Mouse (Mus musculus): Measurements from ENCODE around the gene Pltp. TPM values are rescaled to one million over a fixed set of nuclear protein-coding genes. Genes with fewer than 3 reads are reported as not detected.

Gene Pltp
- polyA plus RNA-seq (2012): 0.16 and 0.51 TPM in 2 replicates

DNA sequence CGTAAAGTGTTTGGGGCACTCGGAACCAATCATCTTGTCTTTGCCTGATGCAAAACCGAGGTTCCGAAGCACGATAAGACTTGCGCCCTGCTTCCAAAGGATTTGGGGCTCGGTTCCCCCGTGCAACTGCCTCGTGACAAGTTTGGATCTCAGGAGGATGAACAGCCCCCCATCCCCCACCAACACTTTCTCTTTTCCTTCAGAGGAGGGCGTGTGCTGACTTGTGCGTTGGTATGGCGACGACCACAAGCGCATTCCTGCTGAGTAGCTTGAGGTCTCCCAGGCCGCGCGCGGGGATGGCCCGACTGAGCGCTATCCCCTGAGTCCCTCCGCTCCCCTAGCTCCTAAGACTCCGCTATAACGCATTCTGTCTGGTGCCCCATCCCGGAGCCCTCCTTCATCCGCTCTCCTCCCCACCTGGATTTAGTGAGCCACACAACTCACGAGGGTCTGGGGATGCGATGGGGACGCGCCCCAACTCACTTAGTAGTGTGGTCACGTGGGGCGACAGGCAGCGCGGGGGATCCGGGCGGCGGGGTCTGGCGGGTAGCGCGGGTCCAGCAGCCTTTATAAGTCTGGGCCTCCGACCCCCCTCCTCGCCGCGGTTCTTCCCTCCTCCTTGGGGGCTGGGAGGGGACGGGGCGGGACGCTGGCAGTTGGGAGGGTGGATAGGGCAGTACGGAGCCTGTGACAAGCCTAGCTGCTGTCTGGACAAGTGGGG, at the start of gene Pltp:
Gene Pltp (minus strand): TSS at position 611 of the 721 bp plus-strand sequence.

DNA sequence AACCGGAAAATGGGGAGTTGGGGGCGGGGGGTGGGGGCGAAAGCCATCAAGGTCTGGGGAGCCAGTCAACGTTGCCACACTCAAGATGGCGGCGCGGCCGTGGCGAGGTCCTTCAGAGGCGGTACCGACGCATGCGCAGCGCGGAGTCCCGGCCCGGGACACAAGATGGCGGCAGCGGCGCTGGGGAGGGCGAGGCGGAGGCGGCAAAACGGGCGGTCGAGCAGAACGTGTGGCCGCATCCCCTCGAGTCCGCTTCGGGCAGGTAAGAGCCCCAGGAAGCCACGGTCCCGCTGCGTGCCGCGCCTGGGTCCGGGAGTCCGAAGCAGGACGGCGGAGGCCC, 21.7 kb upstream of the Pltp start, which contains the start of gene Pcif1:
Gene Pcif1 (plus strand): TSS at position 77 of the 340 bp plus-strand sequence.

DNA sequence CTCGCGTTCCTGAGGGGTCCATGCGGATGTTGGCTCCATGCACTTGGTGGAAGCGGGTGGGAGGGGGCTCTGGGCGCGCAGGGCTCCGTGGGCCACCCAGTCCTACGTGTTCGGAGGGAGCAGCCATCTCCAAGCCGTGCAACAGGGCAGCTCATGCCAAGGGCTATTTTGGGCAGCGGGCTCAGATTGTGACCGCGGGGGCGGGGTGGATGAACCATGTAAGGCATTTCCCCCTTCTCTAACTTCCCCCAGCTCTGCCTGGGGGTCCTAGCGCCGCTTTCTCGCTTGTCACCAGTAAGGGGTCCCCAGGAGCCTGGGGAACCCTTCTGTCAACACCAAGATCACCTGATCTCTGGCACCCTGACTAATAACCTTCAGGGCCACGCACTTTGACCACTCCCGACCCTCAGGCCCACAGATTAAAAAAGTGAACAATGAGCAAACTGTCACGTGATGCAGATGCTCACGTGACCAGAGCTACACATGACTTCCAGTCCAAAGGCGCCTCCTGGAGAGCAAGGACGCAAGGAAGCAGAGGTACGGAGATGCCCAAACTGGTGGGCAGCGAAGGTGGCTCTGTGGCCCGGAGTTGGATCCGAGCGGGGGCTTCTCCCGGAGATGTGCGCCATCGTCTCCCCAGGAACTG, 24.1 kb downstream of the Pltp start, which contains the start of gene Neurl2:
Gene Neurl2 (minus strand): TSS at position 143 of the 646 bp plus-strand sequence.

DNA sequence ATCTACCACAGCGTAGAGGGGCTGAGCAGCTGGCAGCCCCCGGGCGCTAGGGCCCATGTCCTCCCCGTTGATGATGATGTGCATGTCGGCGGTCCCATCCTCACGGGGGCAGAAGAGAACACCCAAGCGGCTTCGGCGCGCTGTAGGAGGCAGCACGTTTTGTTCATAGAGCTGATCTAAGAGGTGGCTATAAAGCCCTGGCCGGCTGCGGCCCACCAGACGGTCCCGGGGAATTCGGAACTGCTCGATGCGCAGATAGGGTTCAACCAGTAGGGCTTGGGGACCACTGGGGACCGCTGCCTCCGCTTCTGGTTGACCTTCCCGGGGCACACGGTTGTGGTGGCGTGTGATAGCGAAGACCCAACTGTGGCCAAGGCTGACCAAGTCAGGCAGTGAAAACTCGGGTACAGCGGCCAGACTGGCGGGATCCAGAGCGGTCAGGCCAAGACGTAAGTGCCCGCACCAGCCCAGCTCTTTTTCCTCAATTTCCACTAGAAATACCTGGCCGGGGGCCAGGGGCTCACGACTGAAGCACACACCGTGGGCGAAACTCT, 24.7 kb downstream of the Pltp start, which contains the start of gene Ctsa:
Gene Ctsa (plus strand): TSS at position 126 of the 554 bp plus-strand sequence.

DNA sequence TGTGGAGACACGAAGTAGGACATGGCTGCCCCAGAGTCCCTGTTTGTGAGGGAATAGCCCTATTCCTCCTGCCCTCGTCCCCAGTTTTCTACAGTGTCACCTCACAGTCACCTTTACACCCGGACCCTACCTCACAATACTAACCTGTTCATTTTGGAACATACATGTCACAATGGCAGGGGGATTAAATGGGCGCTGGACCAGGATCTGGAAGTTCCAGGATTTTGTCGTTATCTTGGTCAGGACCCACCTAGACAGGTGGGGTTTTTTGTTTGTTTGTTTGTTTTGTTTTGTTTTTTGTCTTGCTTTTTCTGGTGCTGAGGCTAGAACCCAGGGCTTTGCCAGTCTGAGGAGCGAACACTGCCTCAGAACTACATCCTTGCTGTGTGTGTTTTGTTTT, 29.1 kb downstream of the Pltp start, which contains the start of gene Spata25:
Gene Spata25 (minus strand): TSS at position 101 of the 400 bp plus-strand sequence.

DNA sequence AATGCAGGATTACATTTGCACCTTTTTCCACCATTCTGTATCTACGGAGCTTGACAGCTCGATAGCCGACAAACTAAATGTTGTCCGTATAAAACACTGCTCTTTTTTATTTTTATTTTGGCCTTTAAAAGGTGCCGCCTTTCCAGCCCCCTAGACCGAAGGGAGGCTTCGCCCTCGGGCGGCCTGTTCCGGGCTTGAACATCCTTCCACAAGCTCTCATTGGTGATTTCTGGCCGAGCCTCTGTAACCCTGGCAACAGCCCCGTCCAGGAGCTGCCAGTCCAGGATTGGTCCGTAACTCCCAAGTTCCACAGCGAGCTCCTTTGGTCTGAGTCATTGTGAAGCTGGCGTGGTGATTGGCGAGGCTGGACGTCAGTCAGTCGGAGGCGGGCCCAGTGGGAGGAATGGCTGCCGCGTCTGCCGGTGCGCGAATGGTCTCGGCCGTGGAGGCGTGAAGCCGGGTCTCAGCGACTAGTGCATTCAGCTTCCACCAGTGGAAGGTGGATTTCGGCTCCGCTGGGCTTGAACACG, 34.8 kb downstream of the Pltp start, which contains the start of gene Zswim1:
Gene Zswim1 (plus strand): TSS at position 51 of the 530 bp plus-strand sequence.

DNA sequence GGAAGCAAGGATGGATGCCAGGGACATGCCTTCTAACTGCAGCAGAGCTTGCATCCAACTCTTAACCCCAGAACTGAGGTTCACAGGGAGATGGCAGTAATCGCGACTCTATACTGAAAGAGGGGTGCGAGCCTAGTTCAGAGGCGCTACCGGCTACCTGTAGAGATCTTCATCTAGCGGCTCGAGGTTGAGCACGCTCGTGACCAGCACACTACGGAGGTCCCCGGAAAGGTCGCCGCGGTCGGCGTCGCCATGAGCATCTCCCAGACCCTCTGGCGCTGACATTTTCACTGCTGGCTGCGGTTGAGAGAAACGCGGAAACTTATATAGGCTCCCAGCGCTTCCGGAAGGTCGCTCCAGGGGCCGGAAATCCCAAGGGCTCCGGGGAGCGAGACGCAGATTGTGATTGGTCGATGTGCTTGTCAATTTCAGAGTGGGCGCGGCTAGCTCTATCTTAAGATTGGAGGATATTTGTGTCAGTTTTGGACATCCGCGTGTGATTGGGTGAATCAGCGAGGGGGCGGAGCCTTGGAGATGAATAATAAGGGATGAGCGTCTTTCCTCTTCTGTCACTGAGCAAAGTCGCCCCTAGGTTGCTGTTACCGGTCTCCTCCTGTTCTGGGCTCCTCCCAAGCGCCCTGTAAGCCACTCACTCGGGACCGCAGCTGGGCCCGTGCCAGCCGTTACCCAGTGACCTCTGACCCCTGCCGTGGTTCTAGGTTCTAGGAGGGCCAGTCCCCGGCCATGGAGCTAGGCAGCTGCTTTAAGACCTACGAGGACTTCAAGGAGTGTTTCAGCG, 52.8 kb downstream of the Pltp start, which contains the start of the genes Acot8 and Zswim3:
Gene Acot8 (minus strand): TSS at position 350 of the 799 bp plus-strand sequence.
Gene Zswim3 (plus strand): TSS at position 566 of the 799 bp plus-strand sequence.

Other genes starting within 250 kb of the Pltp start
- not detected in 2 replicates for gene Wfdc6b, start 244.2 kb downstream of the Pltp start, polyA plus RNA-seq (2012)
- gene Wfdc8, start 244.1 kb downstream of the Pltp start, polyA plus RNA-seq (2012): not detected in 2 replicates
- 0.17 TPM in 1 of 2 replicates, not detected in the other for gene Wfdc16, start 218.9 kb downstream of the Pltp start, polyA plus RNA-seq (2012)
- not detected in 2 replicates for gene Wfdc10, start 201.7 kb downstream of the Pltp start, polyA plus RNA-seq (2012)
- not detected in 2 replicates for gene Wfdc9, start 201.1 kb downstream of the Pltp start, polyA plus RNA-seq (2012)
- gene Wfdc11, start 183.6 kb downstream of the Pltp start, polyA plus RNA-seq (2012): not detected in 2 replicates
- not detected in 2 replicates for gene Wfdc13, start 172.6 kb downstream of the Pltp start, polyA plus RNA-seq (2012)
- gene Spint4, start 159.2 kb downstream of the Pltp start, polyA plus RNA-seq (2012): not detected in 2 replicates
- gene Spint5, start 142.4 kb downstream of the Pltp start, polyA plus RNA-seq (2012): not detected in 2 replicates
- not detected in 2 replicates for gene Wfdc3, start 111.8 kb downstream of the Pltp start, polyA plus RNA-seq (2012)
- gene Dnttip1, start 111.7 kb downstream of the Pltp start, polyA plus RNA-seq (2012): 90.1 and 113 TPM in 2 replicates
- 64.0 and 94.6 TPM in 2 replicates for gene Ube2c, start 87.8 kb downstream of the Pltp start, polyA plus RNA-seq (2012)
- not detected in 2 replicates for gene Tnnc2, start 77.7 kb downstream of the Pltp start, polyA plus RNA-seq (2012)
- gene Snx21, start 71.9 kb downstream of the Pltp start, polyA plus RNA-seq (2012): 5.4 and 5.6 TPM in 2 replicates
- gene Acot8, start 52.8 kb downstream of the Pltp start, polyA plus RNA-seq (2012): 62.8 and 69.5 TPM in 2 replicates
- gene Zswim3, start 52.6 kb downstream of the Pltp start, polyA plus RNA-seq (2012): 0.36 and 0.44 TPM in 2 replicates
- gene Zswim1, start 35.0 kb downstream of the Pltp start, polyA plus RNA-seq (2012): 20.6 and 27.7 TPM in 2 replicates
- 0.21 and 0.23 TPM in 2 replicates for gene Spata25, start 29.2 kb downstream of the Pltp start, polyA plus RNA-seq (2012)
- gene Ctsa, start 24.8 kb downstream of the Pltp start, polyA plus RNA-seq (2012): 364 and 538 TPM in 2 replicates
- 3.5 and 4.1 TPM in 2 replicates for gene Neurl2, start 24.3 kb downstream of the Pltp start, polyA plus RNA-seq (2012)
- 144 and 161 TPM in 2 replicates for gene Pcif1, start 21.6 kb upstream of the Pltp start, polyA plus RNA-seq (2012)
- gene Zfp335, start 54.0 kb upstream of the Pltp start, polyA plus RNA-seq (2012): 51.0 and 59.7 TPM in 2 replicates
- gene Mmp9, start 83.1 kb upstream of the Pltp start, polyA plus RNA-seq (2012): 6.3 and 27.6 TPM in 2 replicates
- 0.61 and 1.1 TPM in 2 replicates for gene Slc12a5, start 103.1 kb upstream of the Pltp start, polyA plus RNA-seq (2012)
- gene Ncoa5, start 177.2 kb upstream of the Pltp start, polyA plus RNA-seq (2012): 33.9 and 36.3 TPM in 2 replicates
- gene Cd40, start 197.9 kb upstream of the Pltp start, polyA plus RNA-seq (2012): 0.12 and 0.43 TPM in 2 replicates
- gene 1700025C18Rik, start 233.0 kb upstream of the Pltp start, polyA plus RNA-seq (2012): not detected in 2 replicates